ENCODE assay signal across 20 mouse cellular contexts in genomic region chr8:72584390-72584789, GRCm38 (mm10). TPM values are rescaled to one million over a fixed set of nuclear protein-coding genes. Genes with fewer than 3 reads are reported as not detected.
A peak's percentile ranks its signal among the peaks of the same experiment; 100 is the strongest.
DNase-seq lines count a peak whose midpoint lies in the region; ATAC-seq and TF ChIP-seq lines count a peak whose summit lies in the region.
"Had no signal": no experiment of that assay in that cellular context is flagged by ENCODE, and none has a peak within 500 bp of the region (broad histone marks: within the 10 kb centered on the region; RNA-seq: fewer than 3 reads in every experiment).

No protein-coding gene starts in this region.

- H3K4me3 ChIP-seq in spleen, adult 2 months (ENCODE audit: extremely low read depth, insufficient read depth, insufficient read length) = no peak overlapping the region
- no peak overlapping the region for H3K4me3 ChIP-seq in heart, embryonic 15.5 days
- no peak overlapping the region for H3K4me3 ChIP-seq in lung, postnatal 0 days (ENCODE audit: low read depth, low read length)
- H3K4me3 ChIP-seq: erythroblast, embryonic 14.5 days; forebrain, embryonic 12.5 days; hindbrain, embryonic 12.5 days; left cerebral cortex, adult 2 months; midbrain, embryonic 10.5 days; neural tube, embryonic 15.5 days had no signal

- no peak for TF ChIP-seq EP300 in lung, postnatal 0 days (IDR thresholded peaks at IDR 0.05)

- intact Hi-C loops in heart, postnatal 14 days (cut with DNase I) = no loop called here

- TF ChIP-seq POLR2A in spleen, adult 2 months (IDR thresholded peaks at IDR 0.05; ENCODE audit: low read depth, low read length) = no peak

- H3K9me3 ChIP-seq in heart, embryonic 15.5 days (replicated peaks) = no peaks in the 10 kb centered on the region
- H3K9me3 ChIP-seq in lung, postnatal 0 days (ENCODE audit: low read length) = no peaks in the 10 kb centered on the region
- H3K9me3 ChIP-seq: forebrain, embryonic 12.5 days; hindbrain, embryonic 12.5 days; midbrain, embryonic 10.5 days; neural tube, embryonic 15.5 days had no signal

- ATAC-seq in heart, embryonic 15.5 days (replicated peaks; ENCODE audit: insufficient number of reproducible peaks, insufficient read depth, low FRiP score, low read depth) = no peak
- ATAC-seq in lung, postnatal 0 days = no peak
- ATAC-seq: intestine, postnatal 0 days; midbrain, embryonic 16.5 days had no signal

- 0 out of 2 replicates have a peak overlapping the region, but pooled peaks have one; percentile 16 for H3K27ac ChIP-seq in spleen, adult 2 months (ENCODE audit: insufficient read depth, low read length)
- H3K27ac ChIP-seq in heart, embryonic 15.5 days = peak overlapping the region; percentile 72
- H3K27ac ChIP-seq in lung, postnatal 0 days (ENCODE audit: low read length) = no peak overlapping the region
- H3K27ac ChIP-seq: forebrain, embryonic 12.5 days; hindbrain, embryonic 12.5 days; left cerebral cortex, adult 2 months; midbrain, embryonic 10.5 days; neural tube, embryonic 15.5 days had no signal

- DNase-seq in heart, adult 11 months = peak; percentile 95
- DNase-seq in heart, postnatal 14 days = no peak
- DNase-seq in spleen, adult 2 months (ENCODE audit: low read depth in 1 of 2, low spot score in 2 of 2) = no peak
- DNase-seq in spleen, postnatal 14 days (ENCODE audit: low spot score in 2 of 2) = no peak
- DNase-seq in skeletal muscle tissue, adult 2 months (ENCODE audit: low read depth, low spot score) = peak; percentile 76
- DNase-seq in cerebellum, postnatal 4 days (ENCODE audit: low spot score in 2 of 2) = no peak
- no peak for DNase-seq in lung, postnatal 0 days (ENCODE audit: low spot score)
- DNase-seq: adrenal gland, adult 8-10 months; cerebellum, adult 11 months; cerebellum, adult 9-11 months; kidney, postnatal 25 days had no signal

- 78% methylated on average over 6 of the region's 6 CpGs for WGBS in spleen, adult 2 months
- 51% methylated on average over 6 of the region's 6 CpGs for WGBS in heart, embryonic 15.5 days
- 64% methylated on average over 6 of the region's 6 CpGs for WGBS in lung, postnatal 0 days

- H3K4me1 ChIP-seq in spleen, adult 2 months (ENCODE audit: control insufficient read depth, insufficient read depth, insufficient read length) = peaks cover 9% of the 10 kb centered on the region; the same call in 1 of the 2 replicates
- H3K4me1 ChIP-seq in heart, embryonic 15.5 days (replicated peaks) = peaks cover 45% of the 10 kb centered on the region
- no peaks in the 10 kb centered on the region for H3K4me1 ChIP-seq in lung, postnatal 0 days (ENCODE audit: insufficient read depth, low read depth, low read length)
- H3K4me1 ChIP-seq: forebrain, embryonic 12.5 days; hindbrain, embryonic 12.5 days had no signal

- no peaks in the 10 kb centered on the region for H3K27me3 ChIP-seq in spleen, adult 2 months (ENCODE audit: control insufficient read depth, insufficient read depth, low read length)
- no peaks in the 10 kb centered on the region for H3K27me3 ChIP-seq in heart, embryonic 15.5 days
- H3K27me3 ChIP-seq in lung, postnatal 0 days (replicated peaks; ENCODE audit: insufficient read depth, low read length) = no peaks in the 10 kb centered on the region
- H3K27me3 ChIP-seq: forebrain, embryonic 12.5 days; hindbrain, embryonic 12.5 days; neural tube, embryonic 15.5 days had no signal

- no peaks in the 10 kb centered on the region for H3K36me3 ChIP-seq in spleen, adult 2 months (ENCODE audit: control insufficient read depth, insufficient read depth, low read length)
- H3K36me3 ChIP-seq in heart, embryonic 15.5 days = peaks cover 30% of the 10 kb centered on the region
- no peaks in the 10 kb centered on the region for H3K36me3 ChIP-seq in lung, postnatal 0 days (ENCODE audit: insufficient read depth, low read length)
- H3K36me3 ChIP-seq: forebrain, embryonic 12.5 days; midbrain, embryonic 10.5 days had no signal

- no peak for TF ChIP-seq CTCF in spleen, adult 2 months (IDR thresholded peaks at IDR 0.05; ENCODE audit: extremely low read depth, insufficient read depth, insufficient read length, insufficient replicate concordance)
- no peak for TF ChIP-seq CTCF in lung, postnatal 0 days (IDR thresholded peaks at IDR 0.05)

- H3K9ac ChIP-seq in heart, embryonic 15.5 days = no peak overlapping the region
- no peak overlapping the region for H3K9ac ChIP-seq in lung, postnatal 0 days (replicated peaks; ENCODE audit: low read depth)
- H3K9ac ChIP-seq: forebrain, embryonic 12.5 days; hindbrain, embryonic 12.5 days; neural tube, embryonic 15.5 days had no signal

- H3K4me2 ChIP-seq in heart, embryonic 15.5 days = no peak overlapping the region
- H3K4me2 ChIP-seq in lung, postnatal 0 days (replicated peaks; ENCODE audit: low read depth, low read length) = no peak overlapping the region
- H3K4me2 ChIP-seq: forebrain, embryonic 12.5 days; hindbrain, embryonic 12.5 days; neural tube, embryonic 15.5 days had no signal

RNA-seq across cellular contexts. Expression of gene Tmem38a, which starts 12.5 kb away (rescaled TPM):
- total RNA-seq in heart, postnatal 14 days (2021) = 100 to 1,000 TPM; 372 TPM
- 5.6 and 5.9 TPM in 2 replicates for polyA plus RNA-seq in spleen, adult 2 months (2012; rRNA removed)
- 87.4 and 91.5 TPM in 2 replicates for polyA plus RNA-seq in heart, embryonic 15.5 days (2015; fragmentation: Nextera tagmentation; extraction: Ambion mirVana)
- 17.3 and 19.1 TPM in 2 replicates for polyA plus RNA-seq in lung, postnatal 0 days (2015; fragmentation: Nextera tagmentation; extraction: Ambion mirVana)

RNA-seq across cellular contexts. Expression of gene Smim7, which starts 13.5 kb away (rescaled TPM):
- 100 to 1,000 TPM; 111 to 117 TPM for total RNA-seq in heart, postnatal 14 days (2021)
- 28.1 and 31.1 TPM in 2 replicates for polyA plus RNA-seq in spleen, adult 2 months (2012; rRNA removed)
- 94.2 and 102 TPM in 2 replicates for polyA plus RNA-seq in heart, embryonic 15.5 days (2015; fragmentation: Nextera tagmentation; extraction: Ambion mirVana)
- 96.8 and 100 TPM in 2 replicates for polyA plus RNA-seq in lung, postnatal 0 days (2015; fragmentation: Nextera tagmentation; extraction: Ambion mirVana)

RNA-seq across cellular contexts. Expression of gene Med26, which starts 36.3 kb away (rescaled TPM):
- total RNA-seq in heart, postnatal 14 days (2021) = 10 to 100 TPM; 10.5 to 10.7 TPM
- polyA plus RNA-seq in spleen, adult 2 months (2012; rRNA removed) = 11.2 and 16.7 TPM in 2 replicates
- polyA plus RNA-seq in heart, embryonic 15.5 days (2015; fragmentation: Nextera tagmentation; extraction: Ambion mirVana) = 8.8 and 11.5 TPM in 2 replicates
- 9.5 and 9.6 TPM in 2 replicates for polyA plus RNA-seq in lung, postnatal 0 days (2015; fragmentation: Nextera tagmentation; extraction: Ambion mirVana)

Comparison
In these comparisons a context has a peak if more than half of its experiments do, and no peak if none do; other contexts are left out.
1. DNase-seq: peak in heart, adult 11 months (single experiment) and skeletal muscle tissue, adult 2 months (single experiment); none in heart, postnatal 14 days (0 of 2), spleen, adult 2 months (0 of 2), spleen, postnatal 14 days (0 of 2), cerebellum, postnatal 4 days (0 of 2) and lung, postnatal 0 days (single experiment).